Mouse (Mus musculus) adipocyte (in vitro differentiated cells): ENCODE results near the gene Sorbs1.

Source experiments
- DNase-seq: peaks from one replicate; pipeline ENCODE4 v3.0.0-alpha.2; 2016; ENCODE audit warnings: low spot score

The Sorbs1 gene

GRCm38 (mm10) chr19:40436465-40437200, 76.9 kb downstream of the Sorbs1 start:
- DNase-seq: peak; percentile 100

- DNase-seq: no peak
Measured at GRCm38 (mm10) chr19:40435797-40436196, 77.8 kb downstream of the Sorbs1 start.

GRCm38 (mm10) chr19:40435045-40435444, 78.5 kb downstream of the Sorbs1 start:
- DNase-seq: peak; percentile 61

GRCm38 (mm10) chr19:40434042-40434869, 79.3 kb downstream of the Sorbs1 start:
- DNase-seq: peak; percentile 59

- peak; percentile 79 for DNase-seq
Measured at GRCm38 (mm10) chr19:40433316-40433912, 80.2 kb downstream of the Sorbs1 start.

GRCm38 (mm10) chr19:40431969-40432368, 81.6 kb downstream of the Sorbs1 start:
- DNase-seq: peak; percentile 93

- no peak for DNase-seq
Measured at GRCm38 (mm10) chr19:40429572-40429971, 84.0 kb downstream of the Sorbs1 start.

GRCm38 (mm10) chr19:40429169-40429568, 84.4 kb downstream of the Sorbs1 start:
- DNase-seq: no peak

- no peak for DNase-seq
Measured at GRCm38 (mm10) chr19:40426103-40426960, 87.2 kb downstream of the Sorbs1 start.

GRCm38 (mm10) chr19:40425326-40425725, 88.3 kb downstream of the Sorbs1 start:
- DNase-seq: no peak

GRCm38 (mm10) chr19:40421037-40421436, 92.5 kb downstream of the Sorbs1 start:
- no peak for DNase-seq

- DNase-seq: no peak
Measured at GRCm38 (mm10) chr19:40419315-40419714, 94.3 kb downstream of the Sorbs1 start.

- no peak for DNase-seq
Measured at GRCm38 (mm10) chr19:40417155-40417821, 96.3 kb downstream of the Sorbs1 start.

GRCm38 (mm10) chr19:40415725-40416124, 97.9 kb downstream of the Sorbs1 start:
- no peak for DNase-seq

- DNase-seq: peak; percentile 85
Measured at GRCm38 (mm10) chr19:40414798-40415475, 98.6 kb downstream of the Sorbs1 start.

- no peak for DNase-seq
Measured at GRCm38 (mm10) chr19:40414386-40414785, 99.2 kb downstream of the Sorbs1 start.

GRCm38 (mm10) chr19:40411379-40411813, 102.2 kb downstream of the Sorbs1 start:
- DNase-seq: no peak

- no peak for DNase-seq
Measured at GRCm38 (mm10) chr19:40410511-40410910, 103.1 kb downstream of the Sorbs1 start.

GRCm38 (mm10) chr19:40410109-40410508, 103.5 kb downstream of the Sorbs1 start:
- DNase-seq: no peak

- no peak for DNase-seq
Measured at GRCm38 (mm10) chr19:40409500-40410035, 104.0 kb downstream of the Sorbs1 start.
